Mouse (Mus musculus): Measurements from ENCODE around the gene Cpeb2. TPM values are rescaled to one million over a fixed set of nuclear protein-coding genes. Genes with fewer than 3 reads are reported as not detected.

Cpeb2 gene
- polyA plus RNA-seq, 1 experiment from 2014 or later: 8.1 TPM

DNA sequence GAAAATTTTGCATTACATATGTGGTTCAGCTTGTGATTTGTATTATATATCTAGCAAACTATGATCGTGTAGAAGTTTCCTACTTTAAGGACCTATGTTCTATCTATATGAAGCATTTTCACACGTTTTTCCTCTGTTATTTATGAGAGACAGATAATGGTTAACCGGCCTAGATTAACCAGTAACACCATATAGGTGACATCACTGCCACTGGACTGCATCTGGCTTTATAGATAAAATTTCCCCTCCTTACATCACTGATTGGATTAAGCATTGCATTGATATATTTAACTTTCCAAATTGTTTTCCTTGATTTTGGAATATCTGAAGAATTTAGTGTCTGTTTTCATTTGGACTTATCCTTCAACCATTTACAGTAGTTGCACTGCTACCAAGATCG is 9.6 kb upstream of the Cpeb2 start:
- WGBS: 78% methylated on average over 4 of the region's 4 CpGs
- H3K4me1 ChIP-seq (replicated peaks; ENCODE audit: control insufficient read depth, insufficient read depth, low read length): no peaks in the 10 kb centered on the region

GRCm38 (mm10) chr5:43224245-43224644 is 8.7 kb upstream of the Cpeb2 start:
- Histone ChIP-seq H3K27me3 (replicated peaks; ENCODE audit: control insufficient read depth, insufficient read depth, low read length) (no peaks in the 10 kb centered on the region), H3K4me3 (replicated peaks; ENCODE audit: low read length) (no peak overlapping the region), H3K4me2 (ENCODE audit: low read length) (no peak overlapping the region), H3K9me3 (ENCODE audit: control insufficient read depth, low read length) (no peaks in the 10 kb centered on the region), H3K9ac (replicated peaks; ENCODE audit: low read depth, low read length) (no peak overlapping the region), H3K4me1 (replicated peaks; ENCODE audit: control insufficient read depth, insufficient read depth, low read length) (no peaks in the 10 kb centered on the region), H3K27ac (ENCODE audit: low read length) (no peak overlapping the region), H3K36me3 (ENCODE audit: control insufficient read depth, insufficient read depth) (no peaks in the 10 kb centered on the region)
- no peak for ATAC-seq
- WGBS: 72% methylated on average over 3 of the region's 3 CpGs

More for the DNA sequence above, 9.6 kb upstream of the Cpeb2 start:
- Histone ChIP-seq H3K4me3 (replicated peaks; ENCODE audit: low read length) (no peak overlapping the region), H3K4me2 (ENCODE audit: low read length) (no peak overlapping the region), H3K36me3 (ENCODE audit: control insufficient read depth, insufficient read depth) (no peaks in the 10 kb centered on the region), H3K9me3 (ENCODE audit: control insufficient read depth, low read length) (no peaks in the 10 kb centered on the region), H3K9ac (replicated peaks; ENCODE audit: low read depth, low read length) (no peak overlapping the region), H3K27ac (ENCODE audit: low read length) (no peak overlapping the region), H3K27me3 (replicated peaks; ENCODE audit: control insufficient read depth, insufficient read depth, low read length) (no peaks in the 10 kb centered on the region)
- no peak for ATAC-seq

GRCm38 (mm10) chr5:43226160-43226559 is 6.8 kb upstream of the Cpeb2 start:
- Histone ChIP-seq H3K36me3 (ENCODE audit: control insufficient read depth, insufficient read depth) (no peaks in the 10 kb centered on the region), H3K9me3 (ENCODE audit: control insufficient read depth, low read length) (no peaks in the 10 kb centered on the region), H3K27ac (ENCODE audit: low read length) (no peak overlapping the region), H3K4me1 (replicated peaks; ENCODE audit: control insufficient read depth, insufficient read depth, low read length) (no peaks in the 10 kb centered on the region), H3K4me2 (ENCODE audit: low read length) (no peak overlapping the region), H3K27me3 (replicated peaks; ENCODE audit: control insufficient read depth, insufficient read depth, low read length) (peaks cover 5% of the 10 kb centered on the region; the same call in 1 of the 2 replicates), H3K4me3 (replicated peaks; ENCODE audit: low read length) (no peak overlapping the region), H3K9ac (replicated peaks; ENCODE audit: low read depth, low read length) (no peak overlapping the region)
- no peak for ATAC-seq

DNA sequence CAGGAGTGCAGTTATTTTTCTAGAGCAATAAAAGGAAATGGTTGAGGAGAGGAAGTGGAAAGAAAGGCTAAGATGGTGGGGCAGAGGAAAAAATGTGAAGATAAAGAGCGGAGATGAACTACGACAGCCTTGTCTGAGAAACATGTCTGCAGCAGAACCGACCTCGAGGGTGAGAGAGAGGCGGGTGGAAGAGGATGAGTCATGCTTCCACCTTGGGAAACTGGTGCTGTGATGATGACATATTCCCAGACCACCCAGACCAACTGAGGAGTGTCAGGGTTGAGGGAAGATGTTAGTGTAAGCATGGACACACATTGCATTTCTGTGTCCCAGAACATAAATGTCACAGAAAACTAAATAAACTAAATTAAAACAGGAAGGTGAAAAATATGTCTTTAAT is 5.4 kb upstream of the Cpeb2 start:
- H3K27me3 ChIP-seq (replicated peaks; ENCODE audit: control insufficient read depth, insufficient read depth, low read length): peaks cover 5% of the 10 kb centered on the region; the same call in 1 of the 2 replicates
- H3K9ac ChIP-seq (replicated peaks; ENCODE audit: low read depth, low read length): no peak overlapping the region
- ATAC-seq: no peak
- H3K4me1 ChIP-seq (replicated peaks; ENCODE audit: control insufficient read depth, insufficient read depth, low read length): no peaks in the 10 kb centered on the region
- no peaks in the 10 kb centered on the region for H3K36me3 ChIP-seq (ENCODE audit: control insufficient read depth, insufficient read depth)
- no peak overlapping the region for H3K4me2 ChIP-seq (ENCODE audit: low read length)
- WGBS: 78% methylated on average over 5 of the region's 5 CpGs
- no peak overlapping the region for H3K4me3 ChIP-seq (replicated peaks; ENCODE audit: low read length)
- no peaks in the 10 kb centered on the region for H3K9me3 ChIP-seq (ENCODE audit: control insufficient read depth, low read length)
- no peak overlapping the region for H3K27ac ChIP-seq (ENCODE audit: low read length)

GRCm38 (mm10) chr5:43231061-43231460 is 1.9 kb upstream of the Cpeb2 start:
- no peak overlapping the region for H3K4me3 ChIP-seq (replicated peaks; ENCODE audit: low read length)
- peaks cover 5% of the 10 kb centered on the region; the same call in 1 of the 2 replicates for H3K27me3 ChIP-seq (replicated peaks; ENCODE audit: control insufficient read depth, insufficient read depth, low read length)
- H3K9ac ChIP-seq (replicated peaks; ENCODE audit: low read depth, low read length): no peak overlapping the region
- no peak overlapping the region for H3K27ac ChIP-seq (ENCODE audit: low read length)
- ATAC-seq: no peak
- H3K9me3 ChIP-seq (ENCODE audit: control insufficient read depth, low read length): no peaks in the 10 kb centered on the region
- no peak overlapping the region for H3K4me2 ChIP-seq (ENCODE audit: low read length)
- H3K36me3 ChIP-seq (ENCODE audit: control insufficient read depth, insufficient read depth): no peaks in the 10 kb centered on the region
- H3K4me1 ChIP-seq (replicated peaks; ENCODE audit: control insufficient read depth, insufficient read depth, low read length): peaks cover 4% of the 10 kb centered on the region; the same call in 1 of the 2 replicates
- WGBS: 56% methylated on average over 2 of the region's 2 CpGs

DNA sequence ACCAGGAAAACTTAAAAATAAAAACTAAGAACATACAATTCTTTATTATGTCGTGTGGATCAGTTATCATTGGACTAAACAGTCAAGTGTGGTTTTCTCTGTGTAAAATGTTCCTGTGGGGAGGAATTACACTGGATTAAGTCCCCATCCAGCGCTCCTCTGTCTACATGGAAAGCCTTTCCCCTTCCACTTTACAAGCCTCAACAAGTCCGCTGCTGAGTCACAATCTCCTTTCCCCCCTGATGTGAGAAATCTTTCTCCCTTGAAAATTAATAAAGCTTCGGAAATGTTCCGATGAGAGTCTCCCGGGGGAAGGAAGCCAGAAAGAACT is 856 bp upstream of the Cpeb2 start:
- WGBS: 1% methylated on average over 6 of the region's 6 CpGs
- peak overlapping the region; percentile 97 for H3K9ac ChIP-seq (replicated peaks; ENCODE audit: low read depth, low read length)
- no peaks in the 10 kb centered on the region for H3K36me3 ChIP-seq (ENCODE audit: control insufficient read depth, insufficient read depth)
- H3K4me2 ChIP-seq (ENCODE audit: low read length): peak overlapping the region; percentile 72
- peaks cover 5% of the 10 kb centered on the region; the same call in 1 of the 2 replicates for H3K27me3 ChIP-seq (replicated peaks; ENCODE audit: control insufficient read depth, insufficient read depth, low read length)
- ATAC-seq: no peak
- H3K27ac ChIP-seq (ENCODE audit: low read length): peak overlapping the region; percentile 96
- H3K4me1 ChIP-seq (replicated peaks; ENCODE audit: control insufficient read depth, insufficient read depth, low read length): peaks cover 6% of the 10 kb centered on the region
- H3K9me3 ChIP-seq (ENCODE audit: control insufficient read depth, low read length): no peaks in the 10 kb centered on the region
- H3K4me3 ChIP-seq (replicated peaks; ENCODE audit: low read length): peak overlapping the region; percentile 98

- no peaks in the 10 kb centered on the region for H3K9me3 ChIP-seq (ENCODE audit: control insufficient read depth, low read length)
- peak overlapping the region; percentile 97 for H3K9ac ChIP-seq (replicated peaks; ENCODE audit: low read depth, low read length)
- peaks cover 5% of the 10 kb centered on the region; the same call in 1 of the 2 replicates for H3K27me3 ChIP-seq (replicated peaks; ENCODE audit: control insufficient read depth, insufficient read depth, low read length)
- H3K4me2 ChIP-seq (ENCODE audit: low read length): peak overlapping the region; percentile 82
- peaks cover 8% of the 10 kb centered on the region for H3K4me1 ChIP-seq (replicated peaks; ENCODE audit: control insufficient read depth, insufficient read depth, low read length)
- H3K36me3 ChIP-seq (ENCODE audit: control insufficient read depth, insufficient read depth): no peaks in the 10 kb centered on the region
- WGBS: 1% methylated on average over 53 of the region's 101 CpGs
- peak overlapping the region; percentile 98 for H3K4me3 ChIP-seq (replicated peaks; ENCODE audit: low read length)
- H3K27ac ChIP-seq (ENCODE audit: low read length): peak overlapping the region; percentile 96
- peak; percentile 61 for ATAC-seq
These were observed 579 bp downstream of the Cpeb2 start for GRCm38 (mm10) chr5:43233316-43234181.

GRCm38 (mm10) chr5:43234321-43235185 is 1.6 kb downstream of the Cpeb2 start:
- no peaks in the 10 kb centered on the region for H3K9me3 ChIP-seq (ENCODE audit: control insufficient read depth, low read length)
- peak; percentile 36 for ATAC-seq
- H3K27ac ChIP-seq (ENCODE audit: low read length): peak overlapping the region; percentile 96
- H3K4me2 ChIP-seq (ENCODE audit: low read length): peak overlapping the region; percentile 82
- H3K4me3 ChIP-seq (replicated peaks; ENCODE audit: low read length): peak overlapping the region; percentile 98
- peak overlapping the region; percentile 97 for H3K9ac ChIP-seq (replicated peaks; ENCODE audit: low read depth, low read length)
- WGBS: under 1% methylated on average over 97 of the region's 113 CpGs
- H3K4me1 ChIP-seq (replicated peaks; ENCODE audit: control insufficient read depth, insufficient read depth, low read length): peaks cover 8% of the 10 kb centered on the region
- peaks cover 5% of the 10 kb centered on the region; the same call in 1 of the 2 replicates for H3K27me3 ChIP-seq (replicated peaks; ENCODE audit: control insufficient read depth, insufficient read depth, low read length)
- H3K36me3 ChIP-seq (ENCODE audit: control insufficient read depth, insufficient read depth): no peaks in the 10 kb centered on the region

- no peaks in the 10 kb centered on the region for H3K36me3 ChIP-seq (ENCODE audit: control insufficient read depth, insufficient read depth)
- H3K4me1 ChIP-seq (replicated peaks; ENCODE audit: control insufficient read depth, insufficient read depth, low read length): peaks cover 8% of the 10 kb centered on the region
- peak overlapping the region; percentile 98 for H3K4me3 ChIP-seq (replicated peaks; ENCODE audit: low read length)
- H3K4me2 ChIP-seq (ENCODE audit: low read length): peak overlapping the region; percentile 82
- ATAC-seq: no peak
- WGBS: 2% methylated on average over 27 of the region's 27 CpGs
- peak overlapping the region; percentile 96 for H3K27ac ChIP-seq (ENCODE audit: low read length)
- peak overlapping the region; percentile 97 for H3K9ac ChIP-seq (replicated peaks; ENCODE audit: low read depth, low read length)
- no peaks in the 10 kb centered on the region for H3K9me3 ChIP-seq (ENCODE audit: control insufficient read depth, low read length)
- H3K27me3 ChIP-seq (replicated peaks; ENCODE audit: control insufficient read depth, insufficient read depth, low read length): peaks cover 2% of the 10 kb centered on the region; the same call in 1 of the 2 replicates
These were observed 2.3 kb downstream of the Cpeb2 start for GRCm38 (mm10) chr5:43235186-43235785.

All from forebrain, embryonic 16.5 days (tissue).